Mouse (Mus musculus): ENCODE measurements around the gene Bicc1.
"Not testable (repeated sequence)": the region's sequence is repeated elsewhere in the genome, so short reads cannot be mapped to it uniquely, and the experiment has no call there.

Bicc1 gene

DNA sequence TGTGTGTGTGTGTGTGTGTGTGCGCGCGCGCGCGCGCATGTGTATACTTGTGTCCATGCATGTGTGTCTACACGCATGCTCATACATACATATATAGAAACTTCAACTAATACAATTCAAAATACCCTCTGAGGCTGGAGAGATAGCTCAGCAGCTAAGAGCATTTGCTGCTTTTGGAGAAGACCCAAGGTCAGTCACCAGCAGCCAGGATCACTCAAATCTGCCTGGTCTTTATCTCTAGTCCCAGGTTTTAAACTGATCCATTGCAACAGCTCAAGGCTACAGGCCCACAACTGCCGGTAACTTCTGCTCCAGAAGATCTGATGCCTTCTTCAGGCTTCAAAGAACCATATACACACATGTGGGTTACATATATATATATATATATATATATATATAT lies 163.4 kb downstream of the Bicc1 start:
- in situ Hi-C loops (cut with MboI) = no loop called here

DNA sequence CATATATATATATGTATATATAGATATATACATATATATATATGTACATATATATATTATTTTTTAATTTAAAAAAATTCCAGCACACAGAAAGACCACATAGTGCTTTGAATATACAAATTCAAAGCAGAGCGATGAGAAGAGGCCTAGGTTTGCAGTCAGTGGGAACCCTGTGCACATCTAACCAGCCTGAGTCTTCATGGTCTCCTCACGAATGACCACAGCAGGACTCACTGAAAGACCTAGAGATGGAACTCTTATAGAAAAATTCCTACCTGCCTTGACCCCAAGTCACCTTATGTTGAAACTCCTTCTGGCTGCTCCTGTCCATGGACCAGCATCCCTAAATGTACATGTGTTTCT lies 165.4 kb downstream of the Bicc1 start:
- in situ Hi-C loops (cut with MboI) = no loop called here

DNA sequence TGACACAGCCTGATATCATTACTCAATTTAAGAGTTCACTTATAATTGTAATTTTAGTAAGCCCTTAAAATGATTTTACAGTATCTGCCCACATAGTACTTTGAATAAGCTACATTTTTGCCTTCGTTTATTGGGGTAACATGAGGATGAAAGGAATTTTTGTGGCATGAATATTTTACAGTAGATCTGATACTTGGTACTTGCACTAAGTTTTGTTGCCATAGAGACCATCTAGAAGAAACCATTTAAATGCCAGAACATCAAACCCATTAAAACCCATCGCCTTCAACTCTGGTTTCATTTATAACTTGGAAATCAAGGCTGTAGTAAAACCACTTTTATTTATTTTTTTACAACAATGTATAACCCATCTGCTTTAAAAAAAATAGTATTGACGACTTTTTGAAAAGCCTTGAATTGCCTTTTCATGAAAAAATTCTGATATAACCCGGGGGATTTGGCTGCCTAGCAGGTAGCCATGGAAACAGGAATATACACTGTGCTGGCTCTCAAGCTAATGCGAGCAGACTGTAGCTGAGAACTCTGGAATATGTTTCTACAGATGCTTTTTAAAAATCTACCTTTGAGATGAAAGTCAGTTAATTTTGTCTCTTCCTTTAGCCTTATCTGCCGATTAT lies 165.9 kb downstream of the Bicc1 start:
- in situ Hi-C loops (cut with MboI) = no loop called here

- in situ Hi-C loops (cut with MboI) = no loop called here
Measured at GRCm38 (mm10) chr10:70987396-70987795, 172.1 kb downstream of the Bicc1 start.

DNA sequence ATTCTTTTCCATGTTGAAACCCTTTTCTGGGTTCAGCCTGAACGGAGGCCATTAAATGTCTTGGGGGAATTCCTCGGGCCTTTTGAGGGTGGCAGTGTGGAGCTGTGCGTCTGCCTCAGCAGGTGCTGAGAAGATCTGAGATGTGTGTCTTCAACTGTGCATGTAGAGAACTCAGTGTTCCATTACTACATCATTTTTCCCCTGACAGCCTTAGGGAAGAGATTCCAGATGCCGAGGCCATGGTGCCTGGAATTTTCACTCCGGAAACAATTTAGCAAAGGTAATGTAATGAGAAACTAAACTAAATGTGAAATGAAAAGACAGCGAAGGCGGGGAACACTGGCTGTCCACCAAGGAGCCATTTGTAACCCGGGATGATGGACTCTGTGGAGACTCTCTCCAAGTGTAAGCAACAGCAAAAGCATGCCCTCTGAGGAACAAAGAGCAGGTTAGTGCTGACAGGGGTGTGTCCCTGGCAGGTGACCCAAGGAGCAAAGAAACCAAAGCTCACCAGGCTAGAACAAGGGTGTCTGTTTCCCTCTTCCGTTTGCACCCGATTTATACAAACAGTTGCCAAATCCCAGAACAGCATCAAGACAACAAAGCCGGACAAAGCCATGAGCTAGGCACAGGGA lies 176.3 kb downstream of the Bicc1 start:
- in situ Hi-C loops (cut with MboI) = no loop called here

GRCm38 (mm10) chr10:70982156-70982555 lies 177.3 kb downstream of the Bicc1 start:
- in situ Hi-C loops (cut with MboI) = no loop called here

GRCm38 (mm10) chr10:70979657-70980056 lies 179.8 kb downstream of the Bicc1 start:
- in situ Hi-C loops (cut with MboI) = no loop called here

- in situ Hi-C loops (cut with MboI) = no loop called here
Measured at GRCm38 (mm10) chr10:70977141-70977540, 182.4 kb downstream of the Bicc1 start.

DNA sequence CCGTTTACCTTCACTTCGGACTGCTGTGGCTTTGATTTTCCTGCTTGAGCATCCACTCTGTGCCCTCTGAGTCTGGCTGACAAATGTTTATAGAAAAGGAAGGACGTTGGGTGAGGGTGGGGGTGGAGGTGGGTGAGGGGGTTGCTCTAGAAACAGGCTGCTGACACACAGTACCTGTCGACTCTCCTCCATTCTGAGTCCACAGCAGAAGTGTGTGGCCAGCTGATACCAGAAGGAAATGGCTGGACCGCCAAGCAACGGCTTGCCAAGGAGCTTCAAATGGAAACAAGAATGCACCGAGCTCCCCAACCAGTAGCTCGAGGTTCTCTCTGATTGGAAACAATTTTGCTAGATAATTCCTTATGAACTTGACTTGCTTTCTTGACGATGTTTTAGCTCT lies 182.9 kb downstream of the Bicc1 start:
- in situ Hi-C loops (cut with MboI) = no loop called here

DNA sequence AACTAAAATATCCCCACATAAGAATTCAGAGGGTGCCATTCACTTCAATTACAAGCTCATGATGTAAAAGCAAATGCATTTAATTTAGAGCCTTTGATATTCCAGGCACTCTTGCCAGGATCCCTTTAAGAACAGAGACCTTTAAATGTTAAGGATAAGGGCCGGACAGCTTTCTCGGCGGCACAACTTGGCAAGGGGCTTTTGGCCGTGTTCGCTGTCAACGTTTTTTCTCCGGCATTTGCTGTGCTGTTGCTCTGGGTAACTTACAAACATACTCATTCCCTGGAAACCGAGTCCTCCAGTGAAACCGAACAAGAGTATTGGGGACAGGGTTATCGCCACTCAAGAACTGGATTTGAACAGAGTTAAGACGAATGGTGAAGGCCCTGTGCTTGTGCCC lies 188.3 kb downstream of the Bicc1 start:
- in situ Hi-C loops (cut with MboI) = no loop called here

DNA sequence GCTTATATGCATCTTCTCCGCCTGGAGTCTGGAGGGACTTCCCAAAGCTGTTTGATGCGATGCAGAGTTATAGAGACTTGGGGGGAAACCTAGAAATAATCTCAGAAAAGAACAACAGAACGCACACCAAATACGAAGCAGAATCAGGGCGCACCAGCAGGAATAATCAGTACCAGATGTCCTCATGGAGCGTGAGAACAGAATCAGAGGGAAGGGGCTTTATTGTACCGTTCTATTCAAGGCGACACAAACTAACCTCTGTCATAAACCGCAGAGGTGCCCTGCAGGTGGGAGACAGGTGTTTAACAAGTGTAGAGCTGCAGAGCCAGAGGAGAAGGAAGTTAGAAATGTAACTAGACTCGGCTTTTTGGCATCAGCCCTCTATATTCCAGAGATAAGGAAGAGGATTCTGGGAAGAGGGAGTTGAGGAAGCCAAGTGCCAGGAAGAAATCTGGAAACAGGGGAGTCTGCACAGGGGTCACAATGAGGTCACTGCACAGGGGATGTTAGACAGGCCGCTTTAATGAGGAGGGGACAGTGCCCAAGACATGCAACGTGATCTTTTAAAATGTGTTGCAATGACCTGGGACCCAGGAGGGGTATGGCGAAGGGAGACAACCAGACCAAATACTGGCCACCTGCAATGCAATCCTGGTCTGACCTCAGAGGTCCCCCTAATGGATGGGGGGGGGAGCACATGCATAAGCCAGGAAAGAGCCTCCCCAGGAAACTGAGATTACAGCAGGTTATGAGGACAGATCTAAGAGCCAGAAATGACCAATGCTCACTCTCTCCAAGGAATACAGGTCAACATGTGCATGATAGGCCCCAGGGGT lies 190.4 kb downstream of the Bicc1 start:
- in situ Hi-C loops (cut with MboI) = no loop called here

- in situ Hi-C loops (cut with MboI) = no loop called here
Measured at GRCm38 (mm10) chr10:70966642-70967345, 192.7 kb downstream of the Bicc1 start.

GRCm38 (mm10) chr10:70964706-70965105 lies 194.8 kb downstream of the Bicc1 start:
- in situ Hi-C loops (cut with MboI) = no loop called here

GRCm38 (mm10) chr10:70963599-70964193 lies 195.8 kb downstream of the Bicc1 start:
- in situ Hi-C loops (cut with MboI) = no loop called here

DNA sequence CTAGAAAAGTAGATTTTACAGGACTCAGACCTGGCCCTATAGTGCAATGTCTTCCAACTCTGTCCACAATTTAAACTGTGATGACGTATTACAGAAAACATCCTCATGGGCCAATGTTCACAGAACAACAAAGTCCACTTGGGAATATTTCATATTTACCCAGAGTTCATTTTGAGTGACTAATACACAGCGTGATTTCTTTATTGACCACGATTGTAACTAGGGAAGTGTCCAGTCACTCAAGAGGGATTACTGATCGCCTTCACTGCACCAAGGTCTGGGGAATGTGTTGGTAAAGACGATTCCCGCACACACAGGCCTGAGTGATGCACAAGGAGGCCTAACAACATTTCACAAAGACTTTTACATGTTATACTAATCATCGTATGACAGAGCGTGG lies 197.9 kb downstream of the Bicc1 start:
- in situ Hi-C loops (cut with MboI) = no loop called here

- in situ Hi-C loops (cut with MboI) = not testable (repeated sequence)
Measured at GRCm38 (mm10) chr10:70960396-70960795, 199.1 kb downstream of the Bicc1 start.

- in situ Hi-C loops (cut with MboI) = no loop called here
Measured at GRCm38 (mm10) chr10:70952770-70953147, 206.7 kb downstream of the Bicc1 start.

DNA sequence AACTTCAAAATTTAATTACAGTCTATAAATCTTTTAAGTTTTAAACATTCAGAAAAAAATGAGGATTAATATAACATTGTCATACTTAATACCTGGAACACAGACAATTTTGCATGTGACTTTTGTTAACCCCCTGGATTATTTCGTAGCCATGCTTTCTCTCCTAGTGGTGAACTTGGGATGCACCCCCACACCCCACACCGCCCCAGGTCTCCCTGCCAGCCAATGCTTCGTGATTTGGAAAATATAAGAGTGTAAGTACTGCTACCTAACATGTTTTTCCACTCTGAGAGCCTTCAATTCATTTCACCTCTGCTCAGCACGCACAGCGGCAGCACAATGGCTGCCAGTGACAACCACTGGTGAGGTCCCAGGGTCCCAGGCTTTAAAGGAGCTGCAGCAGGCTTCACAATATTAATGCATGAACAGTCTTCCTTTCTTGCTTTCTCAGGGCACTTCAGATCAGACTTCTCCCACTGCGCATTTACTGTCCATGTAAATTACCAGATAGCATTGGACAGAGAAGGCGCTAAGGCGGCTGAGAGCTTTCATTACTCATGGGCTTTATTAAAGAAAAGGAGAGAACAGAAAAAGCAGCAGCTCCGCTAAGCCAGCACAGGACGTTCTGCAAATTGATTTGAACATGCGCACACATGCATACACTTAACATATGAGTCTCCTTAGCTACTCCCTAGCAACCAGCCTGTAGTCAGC lies 207.3 kb downstream of the Bicc1 start:
- in situ Hi-C loops (cut with MboI) = no loop called here

GRCm38 (mm10) chr10:70950105-70950424 lies 209.4 kb downstream of the Bicc1 start:
- in situ Hi-C loops (cut with MboI) = no loop called here

DNA sequence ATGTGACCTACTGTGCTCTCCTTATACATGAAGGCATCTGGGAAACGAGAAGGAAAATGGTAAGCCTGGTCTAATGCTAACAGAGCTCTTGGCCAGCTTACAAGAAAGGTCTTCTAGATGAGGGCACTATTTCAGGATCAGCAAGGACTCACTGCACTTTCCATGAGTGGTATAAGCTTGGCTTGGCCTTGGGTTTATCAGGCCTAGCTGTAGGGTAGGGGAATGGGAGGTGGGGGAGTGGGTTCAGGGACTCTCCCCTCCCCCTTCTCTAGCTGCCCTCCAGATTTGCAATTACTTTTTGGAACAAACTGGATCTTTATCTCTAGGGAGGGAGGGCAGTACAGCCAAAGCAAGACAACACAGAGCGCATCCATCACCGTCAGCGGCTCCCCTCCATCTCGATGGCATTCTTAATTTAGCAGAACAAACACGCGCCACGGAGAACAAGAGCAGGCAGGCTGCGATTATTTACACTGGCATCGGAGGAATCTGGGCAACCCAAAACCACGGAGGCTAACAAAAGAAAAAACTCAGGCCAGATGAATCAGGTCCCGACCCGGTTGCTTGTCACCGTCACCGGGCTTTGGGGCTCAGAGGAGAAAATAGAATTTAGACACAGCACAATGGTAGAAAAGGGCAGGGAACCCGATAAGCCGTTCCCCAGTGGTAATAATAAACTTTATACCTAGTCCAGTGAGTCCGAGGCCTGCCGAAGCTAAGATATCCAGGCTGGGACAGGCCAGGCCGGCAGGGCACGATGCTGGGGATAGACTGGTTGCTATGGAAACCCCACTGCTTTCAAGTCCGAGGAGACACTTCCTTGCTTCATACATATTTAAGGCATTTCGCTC lies 210.0 kb downstream of the Bicc1 start:
- in situ Hi-C loops (cut with MboI) = no loop called here

DNA sequence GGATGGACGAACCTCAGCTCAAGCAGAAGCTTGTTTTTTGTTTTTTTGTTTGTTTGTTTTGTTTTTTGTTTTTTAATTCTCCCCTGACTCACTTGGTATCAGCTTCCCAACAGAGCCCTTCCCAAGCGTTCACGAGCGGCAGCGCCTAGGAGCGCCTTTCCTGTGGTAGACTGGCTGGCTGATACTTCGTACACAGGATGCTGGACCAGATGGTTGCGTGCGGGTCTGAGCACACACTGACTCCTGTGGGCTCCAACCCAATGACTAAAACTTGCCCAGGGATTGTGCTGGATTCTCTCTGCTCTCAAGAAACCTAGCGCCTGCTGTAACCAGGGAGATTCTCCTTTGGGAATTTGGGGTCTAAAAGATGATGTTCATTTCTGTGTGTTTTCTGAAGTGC lies 211.2 kb downstream of the Bicc1 start:
- in situ Hi-C loops (cut with MboI) = no loop called here
